Mouse (Mus musculus): ENCODE measurements at regions not wholly inside any gene's neighbourhood (a gene's known extent, or its start where the extent isn't known, plus 50 kb on each side); places are given as distances from the start of the nearest gene placed in this dataset.

DNA sequence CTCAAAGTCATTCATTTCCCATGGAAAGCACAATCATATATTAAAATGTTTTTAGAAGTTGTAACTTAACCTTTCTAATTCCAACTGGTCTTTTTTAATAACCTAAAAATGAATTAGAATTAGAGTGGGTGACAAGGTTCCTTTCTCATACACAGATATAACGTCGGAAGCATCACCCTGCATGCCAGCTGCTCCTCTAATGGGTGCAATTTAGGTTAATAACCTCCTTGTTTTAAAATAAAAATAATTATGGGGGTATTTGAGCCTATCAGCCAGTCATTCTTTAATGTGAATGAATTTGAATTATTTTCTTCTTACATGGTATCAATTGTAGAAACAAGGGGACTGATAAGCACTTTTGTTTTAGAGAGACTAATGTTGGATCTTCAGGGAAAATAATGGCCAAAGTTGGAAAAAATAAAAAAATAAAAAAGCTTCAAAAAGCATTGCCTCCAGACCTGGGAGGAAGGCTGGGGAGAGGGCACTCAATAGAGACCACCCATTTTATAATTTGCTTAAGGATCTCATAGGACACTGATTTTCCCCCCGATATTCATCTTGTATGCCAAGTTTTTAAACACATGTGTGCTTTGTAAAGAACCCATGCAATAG is 960.9 kb downstream of the Robo2 start:
- ATAC-seq (replicated peaks; ENCODE audit: poor library complexity, severe bottlenecking): no peak

DNA sequence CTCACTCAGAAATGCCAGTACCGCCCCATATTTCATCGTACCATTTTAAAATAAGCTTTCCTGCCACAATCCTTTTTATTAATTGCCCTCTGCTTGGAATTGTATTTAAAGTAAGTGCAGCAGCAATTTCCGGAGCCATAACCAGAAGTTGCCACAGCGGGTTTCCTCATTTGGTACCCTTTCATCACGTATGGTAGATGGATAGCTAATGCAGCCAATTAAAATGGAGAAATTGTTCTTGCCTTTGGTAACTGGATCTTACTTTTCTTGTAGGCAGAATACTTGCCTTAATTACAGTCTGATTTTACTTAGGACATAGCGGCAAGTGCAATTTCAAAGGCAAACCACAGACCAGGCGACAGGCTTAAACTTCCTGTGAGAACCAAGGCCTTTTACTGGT is 961.8 kb downstream of the Robo2 start:
- ATAC-seq (replicated peaks; ENCODE audit: poor library complexity, severe bottlenecking): no peak

DNA sequence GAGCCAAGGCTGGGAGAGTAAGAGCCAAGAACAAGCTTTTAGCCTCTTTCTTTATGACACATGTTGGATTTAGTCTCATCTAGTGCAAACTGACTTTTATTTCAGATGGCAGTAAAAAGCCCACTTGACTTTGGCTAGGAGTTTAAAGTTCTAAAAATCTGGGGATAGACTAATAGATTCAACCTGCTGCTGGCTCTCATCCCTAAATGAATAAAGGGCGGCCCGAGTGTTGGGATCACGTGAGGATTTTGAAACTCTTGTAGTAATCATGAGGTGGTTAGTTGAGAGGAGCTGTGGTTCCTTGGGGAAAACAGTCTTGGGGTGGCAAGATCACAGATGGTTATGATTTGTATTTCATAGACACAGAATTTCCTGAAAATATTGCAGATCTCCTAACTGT is 975.9 kb downstream of the Robo2 start:
- ATAC-seq (replicated peaks; ENCODE audit: poor library complexity, severe bottlenecking): no peak

DNA sequence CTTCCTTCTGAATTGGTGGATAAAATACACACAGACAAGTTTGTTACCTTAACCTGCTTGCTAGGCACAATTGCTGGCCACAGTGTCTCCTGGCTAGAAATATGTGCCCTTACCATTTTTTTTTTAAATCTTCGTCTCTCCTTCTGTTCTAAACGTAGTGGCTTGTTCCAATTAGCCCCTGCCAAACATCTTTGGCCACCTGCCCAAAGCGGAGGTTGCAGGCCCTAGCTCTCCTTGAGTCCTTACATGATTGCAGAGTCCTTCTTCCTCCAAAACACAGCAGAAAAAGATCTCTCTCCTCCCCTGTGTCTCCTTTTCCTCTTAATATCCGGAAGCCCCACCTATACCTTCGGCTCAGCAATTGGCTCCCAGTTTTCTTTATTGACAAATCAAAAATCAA is 986.8 kb downstream of the Robo2 start:
- ATAC-seq (replicated peaks; ENCODE audit: poor library complexity, severe bottlenecking): no peak

DNA sequence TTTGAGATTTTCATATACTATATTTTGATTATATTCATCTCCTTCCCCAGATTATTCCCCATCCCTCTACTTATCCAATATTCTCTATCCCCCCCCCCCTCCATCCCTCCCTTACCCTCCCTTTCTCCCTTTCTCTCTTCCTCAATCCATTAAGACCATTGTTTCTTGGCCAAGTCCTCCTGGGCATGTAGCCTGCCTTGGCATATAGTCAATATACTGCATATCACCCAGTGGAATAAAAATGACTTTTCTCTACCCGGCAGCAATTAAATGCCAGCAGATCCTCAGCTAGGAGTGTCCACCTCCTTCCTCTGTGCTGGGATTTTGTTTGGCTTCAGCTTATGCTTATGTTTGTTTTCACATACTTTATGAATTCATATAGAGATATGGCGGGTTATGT is 987.3 kb downstream of the Robo2 start:
- no peak for ATAC-seq (replicated peaks; ENCODE audit: poor library complexity, severe bottlenecking)

DNA sequence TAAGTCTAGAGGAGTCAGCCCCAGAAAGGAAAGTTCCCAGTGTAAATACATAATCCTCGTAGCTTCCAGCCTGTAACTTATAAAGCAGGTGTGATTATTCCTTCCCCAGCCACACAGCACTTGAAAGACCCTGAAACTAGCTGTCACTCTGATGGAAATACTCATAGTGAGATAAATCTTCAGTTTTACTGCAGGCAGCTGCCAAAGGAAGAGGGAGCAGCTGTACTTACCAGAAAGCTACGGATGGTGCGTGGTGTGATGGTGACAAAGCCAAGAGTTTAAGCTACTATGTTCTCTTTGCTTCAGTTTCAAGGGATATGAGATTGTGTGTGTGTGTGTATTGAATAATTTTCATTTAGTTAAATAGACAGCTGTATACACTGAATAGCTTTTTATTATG is 1007.1 kb downstream of the Robo2 start:
- no peak for ATAC-seq (replicated peaks; ENCODE audit: poor library complexity, severe bottlenecking)

DNA sequence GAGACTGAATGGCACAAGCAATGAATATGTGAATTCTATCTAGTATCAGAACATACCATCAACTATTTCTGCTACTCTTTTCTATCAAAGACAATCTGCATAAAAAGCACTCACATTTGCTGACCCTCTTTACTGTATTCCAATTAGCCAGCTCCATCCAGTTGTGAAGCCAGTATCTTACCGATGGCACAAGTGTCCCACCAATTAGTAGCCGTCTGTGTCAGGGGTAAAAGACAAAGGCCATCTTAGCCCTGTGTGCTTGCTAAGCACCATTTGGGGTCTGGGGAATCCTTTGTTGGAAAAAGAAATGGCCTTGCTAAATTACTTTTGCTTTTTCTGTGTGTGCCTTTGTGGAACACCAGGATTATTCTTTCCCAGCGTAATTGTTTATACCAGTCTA is 1007.5 kb downstream of the Robo2 start:
- ATAC-seq (replicated peaks; ENCODE audit: poor library complexity, severe bottlenecking): no peak

DNA sequence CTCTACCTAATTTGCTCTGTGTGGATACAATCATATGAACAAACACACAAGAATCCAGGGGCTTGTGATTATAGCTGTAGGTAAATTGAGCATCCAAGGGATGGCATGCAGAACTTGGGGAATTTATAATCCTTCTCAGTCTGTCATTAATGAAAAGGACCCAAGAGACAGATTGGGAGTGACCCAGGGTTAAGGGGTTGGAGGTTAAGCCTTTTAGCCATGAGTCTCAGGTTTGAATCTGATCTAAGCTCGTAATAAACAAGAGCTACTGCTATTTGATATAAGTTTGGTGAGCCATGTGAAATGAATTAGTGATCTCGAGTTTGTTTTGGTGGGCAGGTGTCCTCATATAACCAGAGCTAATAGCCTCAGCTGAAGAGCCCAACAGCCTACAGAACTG is 1032.6 kb downstream of the Robo2 start:
- no peak for ATAC-seq (replicated peaks; ENCODE audit: poor library complexity, severe bottlenecking)

GRCm38 (mm10) chr16:73374608-73375165 is 1036.9 kb downstream of the Robo2 start:
- ATAC-seq (replicated peaks; ENCODE audit: poor library complexity, severe bottlenecking): no peak

DNA sequence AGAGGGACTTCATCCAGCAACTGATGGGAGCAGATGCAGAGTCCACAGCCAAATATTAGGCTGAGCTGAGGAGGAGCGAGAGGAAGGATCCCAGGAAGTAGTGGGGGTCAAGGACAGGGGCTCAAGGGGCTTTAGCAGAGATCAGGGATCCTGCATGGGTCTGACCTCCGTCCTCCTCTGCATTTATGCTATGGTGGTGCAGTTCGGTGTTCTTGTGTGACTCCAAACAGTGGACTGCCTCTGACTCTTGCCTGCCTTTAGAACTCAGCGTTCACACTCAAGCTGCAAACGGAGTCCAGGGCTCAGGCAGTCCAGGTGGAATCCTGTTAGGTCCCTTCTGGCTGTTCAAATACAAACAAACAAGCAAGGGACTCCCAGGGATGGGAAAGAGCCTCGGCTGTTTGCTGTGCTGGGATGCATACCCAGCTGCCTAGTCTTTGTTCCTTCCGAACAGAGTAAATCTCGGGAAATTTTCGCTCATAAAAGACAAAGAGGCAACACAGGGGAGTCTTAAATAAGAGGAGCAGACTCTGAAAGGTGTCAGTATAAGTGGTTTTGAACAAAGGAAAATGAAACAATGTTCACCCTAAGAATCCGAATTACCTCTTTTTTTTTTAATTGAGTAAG is 1042.9 kb downstream of the Robo2 start:
- ATAC-seq (replicated peaks; ENCODE audit: poor library complexity, severe bottlenecking): no peak

DNA sequence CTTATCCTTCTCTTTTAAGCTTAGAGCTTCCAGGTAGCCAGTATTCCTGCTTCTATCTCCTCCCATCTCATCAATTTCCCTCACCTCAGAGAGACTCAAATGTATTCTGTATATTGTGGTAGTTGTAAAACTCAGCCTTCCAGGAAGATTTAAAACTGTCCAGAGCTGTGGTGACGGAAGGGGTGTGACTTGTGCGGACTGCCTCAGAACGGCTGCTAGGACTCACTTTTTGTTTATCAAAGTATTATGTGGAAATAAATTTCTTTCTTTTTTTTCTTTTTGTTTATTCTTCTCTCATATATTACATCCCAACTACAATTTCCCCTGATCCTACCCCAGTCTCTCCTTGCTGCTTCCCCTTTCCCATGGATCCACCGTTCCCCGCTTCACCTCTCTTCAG is 1043.7 kb downstream of the Robo2 start:
- ATAC-seq (replicated peaks; ENCODE audit: poor library complexity, severe bottlenecking): no peak

DNA sequence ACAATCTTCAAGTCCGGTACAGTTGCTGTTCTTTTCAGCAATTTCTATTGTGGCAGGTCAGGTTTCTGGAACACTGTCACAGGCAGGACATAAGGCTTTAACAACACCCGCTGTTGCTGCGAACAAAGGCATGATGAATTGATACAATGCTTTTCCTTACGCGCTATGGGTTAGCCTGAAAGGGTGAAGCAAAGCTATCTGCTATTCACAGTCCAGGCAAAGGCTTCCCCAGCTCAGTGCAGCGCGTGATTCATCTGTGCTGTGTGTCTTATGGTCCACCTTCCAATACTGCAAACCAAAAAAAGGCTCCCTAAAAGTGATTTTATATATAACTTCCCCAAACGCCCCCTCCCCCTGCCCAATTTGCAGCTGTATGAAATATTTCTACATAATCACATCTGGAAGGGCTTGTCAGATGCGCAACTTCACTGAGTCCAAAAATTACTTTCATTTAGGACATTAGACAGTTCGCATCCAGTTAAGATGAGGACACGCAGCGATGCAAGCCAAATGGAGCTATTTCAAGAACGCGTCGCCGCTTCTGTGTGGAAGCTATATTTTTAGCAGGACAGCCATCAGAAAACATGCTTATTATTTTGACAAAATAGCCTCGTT is 1044.3 kb downstream of the Robo2 start:
- ATAC-seq (replicated peaks; ENCODE audit: poor library complexity, severe bottlenecking): no peak

DNA sequence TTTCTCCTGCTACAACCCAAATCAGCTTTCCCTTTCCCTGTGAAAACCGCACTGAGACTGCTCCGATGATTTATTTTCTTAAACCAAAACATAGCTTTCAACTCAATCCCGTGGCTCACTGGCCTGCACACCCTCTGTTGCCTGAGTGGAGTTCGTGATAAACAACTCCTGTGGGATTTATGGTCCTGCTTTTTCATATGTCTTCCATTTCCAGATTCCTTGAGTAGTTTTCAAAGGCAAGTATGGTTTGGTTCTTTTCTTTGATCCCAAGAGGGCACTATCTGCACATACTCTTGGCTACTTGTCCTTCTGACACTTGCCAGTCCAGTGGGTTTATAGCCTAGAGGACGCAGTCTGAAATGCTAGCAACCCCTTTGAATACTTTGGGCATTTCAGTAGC is 1042.6 kb downstream of the Robo1 start:
- ATAC-seq (replicated peaks; ENCODE audit: poor library complexity, severe bottlenecking): no peak

DNA sequence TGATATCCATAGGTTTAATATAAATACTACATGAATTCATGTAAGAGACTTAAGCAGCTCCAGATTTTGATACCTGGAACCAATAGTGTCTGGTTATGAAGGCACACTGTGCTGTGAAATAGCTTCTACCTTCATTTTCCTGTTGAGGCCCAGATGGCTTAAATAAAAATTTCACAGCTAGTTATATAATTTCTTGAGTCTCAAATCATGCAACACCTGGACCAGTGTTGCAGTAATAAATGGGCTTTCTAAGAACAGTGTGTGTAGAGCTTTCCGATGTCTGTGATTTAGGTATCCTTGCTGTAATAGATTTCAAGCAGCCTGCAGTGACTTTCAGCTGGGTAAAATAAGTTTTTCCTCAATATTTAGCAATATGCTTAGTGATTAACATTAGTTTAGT is 1035.8 kb downstream of the Robo1 start:
- no peak for ATAC-seq (replicated peaks; ENCODE audit: poor library complexity, severe bottlenecking)

DNA sequence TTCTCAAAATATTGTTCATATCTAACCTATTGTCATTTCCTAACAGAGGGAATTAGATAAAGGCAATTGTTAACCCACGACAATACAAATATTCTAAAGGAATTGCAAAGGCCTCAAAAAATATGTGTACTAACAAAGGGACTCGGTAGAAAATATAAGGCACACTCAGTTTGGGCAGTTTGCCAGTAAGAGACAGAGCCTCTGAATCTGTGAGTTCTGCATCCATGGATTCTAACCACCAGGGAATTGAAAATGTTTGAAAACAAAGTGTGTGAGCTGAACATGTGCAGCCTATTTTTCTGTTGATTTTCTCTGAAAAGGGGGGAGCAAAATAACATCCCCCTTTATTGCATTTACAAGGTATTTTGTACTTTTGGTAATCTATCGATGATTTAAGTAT is 1035.4 kb downstream of the Robo1 start:
- ATAC-seq (replicated peaks; ENCODE audit: poor library complexity, severe bottlenecking): no peak

DNA sequence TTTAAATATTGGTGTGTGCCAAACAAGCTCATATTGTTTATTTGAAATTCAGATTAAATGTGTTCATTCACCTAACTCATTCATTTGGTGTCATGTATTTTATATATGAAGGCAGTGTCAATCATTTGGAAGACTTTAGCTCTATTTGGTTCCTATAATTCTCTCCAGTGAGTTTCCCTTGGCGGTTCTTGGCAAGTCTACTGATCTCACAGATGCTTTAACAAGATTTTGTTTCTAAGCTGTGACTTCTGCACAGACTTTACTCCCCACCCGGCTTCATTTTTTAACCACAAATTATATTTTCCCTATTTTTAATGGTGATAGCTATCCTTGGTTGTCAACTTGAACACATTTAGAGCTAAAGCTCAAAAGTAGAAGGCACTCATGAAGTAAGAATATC is 1009.5 kb downstream of the Robo1 start:
- no peak for ATAC-seq (replicated peaks; ENCODE audit: poor library complexity, severe bottlenecking)

DNA sequence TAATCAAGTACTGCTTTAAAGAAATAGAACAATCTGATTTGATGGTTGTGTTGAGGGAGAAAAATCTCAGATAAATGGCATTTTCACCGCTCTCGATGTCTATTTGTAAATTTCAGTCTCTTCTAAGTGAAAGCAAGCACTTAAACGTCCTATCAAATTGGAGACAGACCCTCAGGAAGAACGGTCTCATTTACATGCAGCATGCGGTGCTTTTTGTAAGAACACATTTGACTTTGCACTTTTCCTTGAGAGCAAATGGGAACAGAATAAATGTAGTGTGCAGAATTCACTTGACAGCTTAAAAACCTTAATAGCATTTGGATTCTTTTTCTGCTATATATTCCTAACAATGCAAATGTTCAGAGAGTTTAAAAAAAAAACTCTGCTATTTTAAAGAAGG is 1002.0 kb downstream of the Robo1 start:
- no peak for ATAC-seq (replicated peaks; ENCODE audit: poor library complexity, severe bottlenecking)

GRCm38 (mm10) chr16:73279951-73280350 is 971.8 kb downstream of the Robo1 start:
- no peak for ATAC-seq (replicated peaks; ENCODE audit: poor library complexity, severe bottlenecking)

GRCm38 (mm10) chr16:73259691-73260090 is 951.6 kb downstream of the Robo1 start:
- no peak for ATAC-seq (replicated peaks; ENCODE audit: poor library complexity, severe bottlenecking)

DNA sequence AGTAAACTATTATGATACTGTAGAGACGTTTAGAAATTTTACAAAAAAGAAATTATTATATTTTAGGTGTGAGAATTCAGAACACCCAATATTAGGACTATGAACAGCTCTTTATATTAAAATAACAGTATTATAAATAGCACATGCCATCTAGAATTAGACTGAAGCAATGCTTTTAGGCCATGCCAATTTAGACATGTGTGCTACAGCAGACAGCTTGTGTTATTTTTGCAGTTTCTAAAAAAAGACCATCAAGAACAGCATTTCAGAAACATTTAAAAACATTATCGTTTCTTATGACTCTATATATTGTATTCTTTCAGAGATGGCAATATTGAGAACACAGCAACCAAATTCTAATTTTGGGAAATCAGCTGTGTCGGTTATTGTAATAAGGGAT is 951.2 kb downstream of the Robo1 start:
- ATAC-seq (replicated peaks; ENCODE audit: poor library complexity, severe bottlenecking): no peak

- ATAC-seq (replicated peaks; ENCODE audit: poor library complexity, severe bottlenecking): no peak
These were observed 937.0 kb downstream of the Robo1 start for GRCm38 (mm10) chr16:73245073-73245590.

- no peak for ATAC-seq (replicated peaks; ENCODE audit: poor library complexity, severe bottlenecking)
These were observed 922.5 kb downstream of the Robo1 start for GRCm38 (mm10) chr16:73230599-73230998.

Data from granulocyte monocyte progenitor cell, adult 5-6 weeks (primary cell).